Mouse (Mus musculus): ENCODE data around the gene Prame.
"Not testable (repeated sequence)": the region's sequence is repeated elsewhere in the genome, so short reads cannot be mapped to it uniquely, and the experiment has no call there.

DNA sequence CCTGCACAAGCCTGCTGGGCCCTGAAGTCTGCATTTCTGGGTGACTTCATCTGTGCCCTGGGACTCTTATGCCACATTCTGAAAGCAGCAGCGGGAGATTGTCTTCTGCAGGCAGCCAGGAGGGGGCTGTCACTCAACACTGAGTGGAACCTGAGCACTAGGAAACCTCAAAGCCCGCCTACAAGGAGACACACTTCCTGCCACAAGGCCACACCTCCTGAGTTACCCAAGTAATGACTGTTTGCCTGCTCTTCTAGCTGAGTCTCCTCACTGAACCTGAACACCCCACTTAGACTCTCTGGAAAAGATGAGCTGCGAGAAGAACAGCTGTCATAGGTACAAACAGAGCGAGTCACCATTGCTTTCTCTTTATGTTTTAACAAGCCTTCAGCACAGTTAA, 62.6 kb downstream of the Prame start:
- TF ChIP-seq EP300, CTCF (IDR thresholded peaks at IDR 0.05; ENCODE audit: low read depth): not testable (repeated sequence)
